Comparison of ENCODE assay signal across 8 mouse cellular contexts in the genomic region with DNA sequence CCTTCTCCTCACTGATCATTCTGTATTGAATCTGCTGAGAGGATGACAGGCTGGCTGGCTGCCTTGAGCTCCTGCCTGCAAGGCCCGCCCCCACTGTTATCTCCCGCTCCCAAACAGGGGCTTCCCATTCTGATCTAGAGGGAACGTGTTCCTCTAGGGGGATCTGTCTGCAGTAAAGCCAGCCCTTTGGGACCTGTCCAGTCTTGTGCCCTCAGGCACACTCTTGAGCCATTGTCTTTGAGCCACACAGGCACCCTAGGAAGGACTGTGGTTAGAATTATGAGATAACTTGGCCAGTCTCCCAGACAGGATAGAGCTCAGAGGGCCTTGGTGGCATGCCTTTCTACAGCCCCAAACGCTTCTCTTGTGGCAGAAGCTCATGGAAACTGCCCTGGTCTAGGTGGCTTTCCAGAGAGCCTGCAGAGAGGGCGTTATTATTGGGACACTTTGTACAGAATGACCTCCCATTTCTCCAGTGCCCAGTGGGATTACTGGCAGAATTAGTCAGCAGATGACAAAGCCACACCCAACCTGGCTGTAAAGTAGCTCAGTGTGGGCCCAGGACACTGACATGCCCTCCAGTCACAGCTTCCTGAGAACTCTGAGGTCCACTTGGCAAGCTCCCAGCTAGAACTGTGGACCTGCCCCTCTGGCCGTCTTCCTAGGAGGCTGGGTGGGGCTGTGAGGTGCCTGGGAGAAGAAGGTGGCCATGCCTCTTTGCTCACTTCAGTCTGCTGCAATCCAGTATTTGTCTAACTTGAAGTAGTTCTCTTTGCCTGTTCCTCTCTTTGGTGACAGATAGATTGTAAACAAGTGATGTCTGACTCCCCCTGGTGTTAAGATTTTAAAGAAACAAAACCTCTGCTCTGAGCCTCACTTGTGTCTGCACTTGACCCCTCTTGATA. TPM values are rescaled to one million over a fixed set of nuclear protein-coding genes. Genes with fewer than 3 reads are reported as not detected.
DNase-seq lines count a peak whose midpoint lies in the region; ATAC-seq and TF ChIP-seq lines count a peak whose summit lies in the region.

No protein-coding gene starts in this region.

- TF ChIP-seq POLR2A in ES-Bruce4 (IDR thresholded peaks at IDR 0.05; ENCODE audit: insufficient read depth, low read length): no peak
- TF ChIP-seq POLR2A in lung, adult 2 months (IDR thresholded peaks at IDR 0.05; ENCODE audit: borderline replicate concordance, extremely low read depth, low read depth, low read length): no peak

- TF ChIP-seq EP300 in ES-Bruce4 (IDR thresholded peaks at IDR 0.05; ENCODE audit: insufficient read depth, low read depth, low read length): no peak

- intact Hi-C loops in gastrocnemius, postnatal 36 days (cut with DNase I): loop anchor here (5.0 kb wide), 3 partner anchors 45 to 150 kb away; no protein-coding TSS in a partner anchor

- no peaks in the 10 kb centered on the region for H3K36me3 ChIP-seq in ES-Bruce4 (ENCODE audit: control insufficient read depth, insufficient read depth, low read length, poor library complexity, severe bottlenecking)
- H3K36me3 ChIP-seq in intestine, embryonic 16.5 days (ENCODE audit: control insufficient read depth, insufficient read depth, low read length): no peaks in the 10 kb centered on the region

- peaks cover 7% of the 10 kb centered on the region for H3K4me1 ChIP-seq in ES-Bruce4 (ENCODE audit: control insufficient read depth, insufficient read depth, low read length)
- H3K4me1 ChIP-seq in intestine, embryonic 16.5 days (ENCODE audit: control insufficient read depth, insufficient read depth, low read length): peaks cover 15% of the 10 kb centered on the region
- H3K4me1 ChIP-seq in lung, adult 2 months (ENCODE audit: control insufficient read depth, insufficient read depth, low read length): peaks cover 30% of the 10 kb centered on the region

- no peak for TF ChIP-seq CTCF in ES-Bruce4 (IDR thresholded peaks at IDR 0.05; ENCODE audit: low read depth, low read length)
- peak; percentile 20; the same call in 1 of the 2 replicates for TF ChIP-seq CTCF in lung, adult 2 months (IDR thresholded peaks at IDR 0.05; ENCODE audit: insufficient read depth, low read length)

- no peak overlapping the region for H3K9ac ChIP-seq in ES-Bruce4 (ENCODE audit: low read depth, poor library complexity, severe bottlenecking)
- H3K9ac ChIP-seq in intestine, embryonic 16.5 days (ENCODE audit: low read depth, low read length): no peak overlapping the region

- H3K27ac ChIP-seq in ES-Bruce4 (ENCODE audit: insufficient read depth, low read length): peak overlapping the region; percentile 6; the same call in 1 of the 2 replicates
- peak overlapping the region; percentile 67 for H3K27ac ChIP-seq in intestine, embryonic 16.5 days (ENCODE audit: low read length)

- peak; percentile 89 for ATAC-seq in intestine, embryonic 16.5 days

- no peaks in the 10 kb centered on the region for H3K9me3 ChIP-seq in ES-Bruce4 (replicated peaks; ENCODE audit: control insufficient read depth, insufficient read depth, low read length, poor library complexity, severe bottlenecking)
- no peaks in the 10 kb centered on the region for H3K9me3 ChIP-seq in intestine, embryonic 16.5 days (ENCODE audit: control insufficient read depth, low read length)

- H3K27me3 ChIP-seq in ES-Bruce4 (ENCODE audit: control insufficient read depth, insufficient read depth, low read length, poor library complexity, severe bottlenecking): no peaks in the 10 kb centered on the region
- no peaks in the 10 kb centered on the region for H3K27me3 ChIP-seq in intestine, embryonic 16.5 days (replicated peaks; ENCODE audit: control insufficient read depth, insufficient read depth, low read length)

- WGBS in intestine, embryonic 16.5 days: 43% methylated on average over 6 of the region's 6 CpGs
- 17% methylated on average over 6 of the region's 6 CpGs for WGBS in lung, adult 2 months

- H3K4me3 ChIP-seq in ES-Bruce4 (ENCODE audit: low read depth, low read length): no peak overlapping the region
- H3K4me3 ChIP-seq in intestine, embryonic 16.5 days (ENCODE audit: low read length): no peak overlapping the region
- no peak overlapping the region for H3K4me3 ChIP-seq in lung, adult 2 months (replicated peaks; ENCODE audit: extremely low read depth, low read depth, low read length)

- no peak overlapping the region for H3K4me2 ChIP-seq in intestine, embryonic 16.5 days (ENCODE audit: low read depth, low read length)

- DNase-seq in embryo, embryonic 11 days: peak; percentile 35
- DNase-seq in embryo, embryonic 9.5 days (ENCODE audit: extremely low spot score): no peak
- peak; percentile 79 for DNase-seq in cerebellum, adult 11-12 months
- DNase-seq in gastrocnemius, postnatal 36 days: peak; percentile 64 to 73
- DNase-seq in lung, adult 2 months: peak; percentile 79
- DNase-seq in retina, postnatal 1 day: peak; percentile 56

RNA-seq across cellular contexts. Expression of a gene that starts 57.9 kb away (rescaled TPM):
- 116 and 123 TPM in 2 replicates for polyA plus RNA-seq in ES-Bruce4 (2011; ENCODE audit: insufficient read depth, insufficient read length, low read depth, missing spikeins)
- 10 to 100 TPM; 16.7 to 18.8 TPM for total RNA-seq in gastrocnemius, postnatal 36 days (2021)
- polyA plus RNA-seq in intestine, embryonic 16.5 days (2015; fragmentation: Nextera tagmentation; extraction: Ambion mirVana): 94.2 and 105 TPM in 2 replicates
- 18.4 and 33.3 TPM in 2 replicates for polyA plus RNA-seq in lung, adult 2 months (2012; rRNA removed)

RNA-seq across cellular contexts. Expression of a gene that starts 58.8 kb away (rescaled TPM):
- 21.1 and 22.5 TPM in 2 replicates for polyA plus RNA-seq in ES-Bruce4 (2011; ENCODE audit: insufficient read depth, insufficient read length, low read depth, missing spikeins)
- total RNA-seq in gastrocnemius, postnatal 36 days (2021): 10 to 100 TPM; 35.8 to 39.7 TPM
- polyA plus RNA-seq in intestine, embryonic 16.5 days (2015; fragmentation: Nextera tagmentation; extraction: Ambion mirVana): 40.1 and 42.5 TPM in 2 replicates
- 10.2 and 14.0 TPM in 2 replicates for polyA plus RNA-seq in lung, adult 2 months (2012; rRNA removed)
